8 mouse cellular contexts compared by ENCODE assay signal in genomic region chr14:121279106-121279505, GRCm38 (mm10).
DNase-seq lines count a peak whose midpoint lies in the region; ATAC-seq and TF ChIP-seq lines count a peak whose summit lies in the region.

No protein-coding gene starts in this region.

- peaks cover 51% of the 10 kb centered on the region for H3K36me3 ChIP-seq in hindbrain, postnatal 0 days (ENCODE audit: insufficient read depth, low read length)

- H3K9me3 ChIP-seq in hindbrain, postnatal 0 days (ENCODE audit: low read length): no peaks in the 10 kb centered on the region

- no peak overlapping the region for H3K4me2 ChIP-seq in hindbrain, postnatal 0 days (ENCODE audit: low read depth, low read length)

- peak; percentile 90 for DNase-seq in ZHBTc4 (ENCODE audit: low read depth, low spot score)
- DNase-seq in cerebellum, postnatal 4 days (ENCODE audit: low spot score in 2 of 2): peak; percentile 74 to 89
- peak; percentile 86 for DNase-seq in gastrocnemius, adult 2 months
- DNase-seq in hindbrain, postnatal 0 days (ENCODE audit: low spot score): peak; percentile 93
- DNase-seq in left cerebral cortex, adult 11 months (ENCODE audit: low spot score): peak; percentile 47
- DNase-seq in right cerebral cortex, adult 18-20 months: peak; percentile 77
- peak; percentile 64 for DNase-seq in urinary bladder, postnatal 10 days (ENCODE audit: low spot score)

- H3K4me1 ChIP-seq in hindbrain, postnatal 0 days (ENCODE audit: insufficient read depth, low read length): no peaks in the 10 kb centered on the region

- no peaks in the 10 kb centered on the region for H3K27me3 ChIP-seq in hindbrain, postnatal 0 days (ENCODE audit: insufficient read depth, low read length)

- no peak overlapping the region for H3K9ac ChIP-seq in hindbrain, postnatal 0 days (replicated peaks; ENCODE audit: low read length)

- WGBS in hindbrain, postnatal 0 days: 32% methylated on average over 6 of the region's 6 CpGs

- TF ChIP-seq CTCF in gastrocnemius, adult 2 months (IDR thresholded peaks at IDR 0.05): no peak; the same call in none of the 2 replicates
- TF ChIP-seq CTCF in hindbrain, postnatal 0 days (IDR thresholded peaks at IDR 0.05; ENCODE audit: low read depth): peak; percentile 99

- H3K4me3 ChIP-seq in gastrocnemius, adult 2 months: no peak overlapping the region
- H3K4me3 ChIP-seq in hindbrain, postnatal 0 days (ENCODE audit: low read length): no peak overlapping the region

- ATAC-seq in hindbrain, postnatal 0 days: peak; percentile 82
- peak; percentile 82 for ATAC-seq in megakaryocyte, adult 5-6 weeks (ENCODE audit: poor library complexity, severe bottlenecking)

- 0 out of 2 replicates have a peak overlapping the region, but pooled peaks have one; percentile 16 for H3K27ac ChIP-seq in gastrocnemius, adult 2 months
- no peak overlapping the region for H3K27ac ChIP-seq in hindbrain, postnatal 0 days

- intact Hi-C loops in gastrocnemius, adult 2 months (cut with DNase I): loop anchor here (1.0 to 5.0 kb wide), 3 partner anchors 100 to 172 kb away; no protein-coding TSS in a partner anchor
